Mouse (Mus musculus) stomach, embryonic 15.5 days (tissue): ENCODE measurements at regions not wholly inside any gene's neighbourhood (a gene's known extent, or its start where the extent isn't known, plus 50 kb on each side); places are given as distances from the start of the nearest gene placed in this dataset.

Source experiments
- ATAC-seq: fragments of 200-750 bp; cut with Nextera tagmentation; 2 replicates; pipeline ENCODE4 v1.8.0; 2017; ENCODE audit warnings: low read depth, moderate number of reproducible peaks, moderate TSS enrichment; ENCODE audit not compliant: insufficient read depth, low FRiP score
- H3K27ac ChIP-seq: fragments of 300-500 bp; sonication (generic); 2 replicates; pipeline ENCODE4 v1.5.1; 2015; ENCODE audit warnings: mild to moderate bottlenecking, inconsistent platforms
- H3K27me3 ChIP-seq: fragments of 300-500 bp; sonication (generic); replicated peaks from 2 replicates; pipeline ENCODE4 v1.6.1; 2015; ENCODE audit warnings: inconsistent platforms
- H3K36me3 ChIP-seq: fragments of 300-500 bp; sonication (generic); 2 replicates; pipeline ENCODE4 v1.6.1; 2015; ENCODE audit warnings: inconsistent platforms
- H3K4me1 ChIP-seq: fragments of 300-500 bp; sonication (generic); 2 replicates; pipeline ENCODE4 v1.6.1; 2015; ENCODE audit warnings: inconsistent platforms
- H3K4me2 ChIP-seq: fragments of 300-500 bp; sonication (generic); 2 replicates; pipeline ENCODE4 v1.6.1; 2015; ENCODE audit warnings: mild to moderate bottlenecking, inconsistent platforms
- H3K4me3 ChIP-seq: fragments of 300-500 bp; sonication (generic); replicated peaks from 2 replicates; pipeline ENCODE4 v1.5.1; 2015; ENCODE audit warnings: inconsistent platforms
- H3K9ac ChIP-seq: fragments of 300-500 bp; sonication (generic); 2 replicates; pipeline ENCODE4 v1.6.1; 2015; ENCODE audit warnings: inconsistent platforms
- H3K9me3 ChIP-seq: fragments of 300-500 bp; sonication (generic); 2 replicates; pipeline ENCODE4 v1.6.1; 2016; ENCODE audit warnings: inconsistent platforms
- WGBS: fragments of 180-500 bp; shearing (Covaris S2); methylation state at CpG from one replicate; pipeline ENCODE4 v1.1.7; 2015; 5-methylcytosine and 5-hydroxymethylcytosine counted together

GRCm38 (mm10) chr8:103809140-103809539, 292.3 kb upstream of the Cdh5 start:
- Histone ChIP-seq H3K27ac (peak overlapping the region; percentile 69; the same call in 1 of the 2 replicates), H3K27me3 (no peaks in the 10 kb centered on the region)

GRCm38 (mm10) chr8:103813954-103814591, 287.4 kb upstream of the Cdh5 start:
- no peak overlapping the region for H3K9ac ChIP-seq
- 27% methylated on average over 10 of the region's 10 CpGs for WGBS
- H3K4me1 ChIP-seq = peaks cover 8% of the 10 kb centered on the region; the same call in 1 of the 2 replicates
- H3K4me2 ChIP-seq = 0 out of 2 replicates have a peak overlapping the region, but pooled peaks have one; percentile 5
- ATAC-seq = no peak
- no peaks in the 10 kb centered on the region for H3K36me3 ChIP-seq
- no peaks in the 10 kb centered on the region for H3K27me3 ChIP-seq
- no peak overlapping the region for H3K4me3 ChIP-seq
- H3K27ac ChIP-seq = peak overlapping the region; percentile 75
- H3K9me3 ChIP-seq = no peaks in the 10 kb centered on the region

More at GRCm38 (mm10) chr8:103809140-103809539, 292.3 kb upstream of the Cdh5 start:
- Histone ChIP-seq H3K4me2 (no peak overlapping the region), H3K4me3 (no peak overlapping the region), H3K36me3 (no peaks in the 10 kb centered on the region), H3K9me3 (no peaks in the 10 kb centered on the region), H3K4me1 (peaks cover 5% of the 10 kb centered on the region; the same call in 1 of the 2 replicates), H3K9ac (no peak overlapping the region)
- 58% methylated on average over 7 of the region's 7 CpGs for WGBS
- ATAC-seq = no peak

GRCm38 (mm10) chr8:103816101-103816894, 285.1 kb upstream of the Cdh5 start:
- Histone ChIP-seq H3K27ac (peak overlapping the region; percentile 17; the same call in 1 of the 2 replicates), H3K9me3 (no peaks in the 10 kb centered on the region), H3K4me2 (no peak overlapping the region), H3K4me1 (peaks cover 6% of the 10 kb centered on the region; the same call in 1 of the 2 replicates), H3K4me3 (no peak overlapping the region), H3K9ac (no peak overlapping the region), H3K27me3 (no peaks in the 10 kb centered on the region), H3K36me3 (no peaks in the 10 kb centered on the region)
- WGBS = 46% methylated on average over 15 of the region's 15 CpGs
- peak; percentile 41; the same call in 1 of the 2 replicates for ATAC-seq

GRCm38 (mm10) chr8:103823541-103823940, 277.9 kb upstream of the Cdh5 start:
- Histone ChIP-seq H3K4me1 (no peaks in the 10 kb centered on the region), H3K4me3 (no peak overlapping the region), H3K4me2 (no peak overlapping the region), H3K9ac (no peak overlapping the region), H3K27me3 (no peaks in the 10 kb centered on the region), H3K27ac (no peak overlapping the region), H3K36me3 (no peaks in the 10 kb centered on the region), H3K9me3 (no peaks in the 10 kb centered on the region)
- 81% methylated on average over 7 of the region's 7 CpGs for WGBS
- ATAC-seq = no peak

- no peaks in the 10 kb centered on the region for H3K36me3 ChIP-seq
- H3K27ac ChIP-seq = no peak overlapping the region; the same call in 1 of the 2 replicates
- no peak overlapping the region for H3K4me3 ChIP-seq
- H3K9ac ChIP-seq = no peak overlapping the region
- no peaks in the 10 kb centered on the region for H3K27me3 ChIP-seq
- 39% methylated on average over 1 of the region's 1 CpGs for WGBS
- no peak for ATAC-seq
- H3K4me1 ChIP-seq = no peaks in the 10 kb centered on the region
- no peaks in the 10 kb centered on the region for H3K9me3 ChIP-seq
- no peak overlapping the region for H3K4me2 ChIP-seq
Measured at GRCm38 (mm10) chr8:103824747-103825146, 276.7 kb upstream of the Cdh5 start.

GRCm38 (mm10) chr8:103825289-103825688, 276.1 kb upstream of the Cdh5 start:
- peak; percentile 60; the same call in 1 of the 2 replicates for ATAC-seq
- Histone ChIP-seq H3K4me3 (no peak overlapping the region), H3K36me3 (no peaks in the 10 kb centered on the region), H3K27me3 (no peaks in the 10 kb centered on the region), H3K27ac (peak overlapping the region; percentile 53; the same call in 1 of the 2 replicates), H3K4me2 (no peak overlapping the region), H3K9ac (no peak overlapping the region), H3K4me1 (no peaks in the 10 kb centered on the region), H3K9me3 (no peaks in the 10 kb centered on the region)
- 33% methylated on average over 3 of the region's 3 CpGs for WGBS

- WGBS = 74% methylated on average over 3 of the region's 3 CpGs
- Histone ChIP-seq H3K4me2 (no peak overlapping the region), H3K9ac (no peak overlapping the region), H3K27ac (no peak overlapping the region), H3K4me1 (no peaks in the 10 kb centered on the region), H3K27me3 (no peaks in the 10 kb centered on the region), H3K4me3 (no peak overlapping the region), H3K36me3 (no peaks in the 10 kb centered on the region), H3K9me3 (no peaks in the 10 kb centered on the region)
- no peak for ATAC-seq
Measured at GRCm38 (mm10) chr8:103830416-103830815, 271.0 kb upstream of the Cdh5 start.

- 89% methylated on average over 4 of the region's 4 CpGs for WGBS
- no peaks in the 10 kb centered on the region for H3K9me3 ChIP-seq
- H3K4me2 ChIP-seq = no peak overlapping the region
- no peaks in the 10 kb centered on the region for H3K36me3 ChIP-seq
- H3K4me1 ChIP-seq = no peaks in the 10 kb centered on the region
- no peak overlapping the region for H3K4me3 ChIP-seq
- H3K27ac ChIP-seq = no peak overlapping the region
- no peak for ATAC-seq
- no peak overlapping the region for H3K9ac ChIP-seq
- no peaks in the 10 kb centered on the region for H3K27me3 ChIP-seq
Measured at GRCm38 (mm10) chr8:103839990-103840389, 261.4 kb upstream of the Cdh5 start.

- no peaks in the 10 kb centered on the region for H3K27me3 ChIP-seq
- H3K4me3 ChIP-seq = no peak overlapping the region
- no peaks in the 10 kb centered on the region for H3K36me3 ChIP-seq
- no peaks in the 10 kb centered on the region for H3K4me1 ChIP-seq
- H3K9ac ChIP-seq = no peak overlapping the region
- no peak overlapping the region for H3K27ac ChIP-seq
- no peak overlapping the region for H3K4me2 ChIP-seq
- WGBS = 57% methylated on average over 1 of the region's 1 CpGs
- H3K9me3 ChIP-seq = no peaks in the 10 kb centered on the region
- no peak for ATAC-seq
Measured at GRCm38 (mm10) chr8:103845964-103846363, 255.5 kb upstream of the Cdh5 start.

GRCm38 (mm10) chr8:103846382-103846976, 254.9 kb upstream of the Cdh5 start:
- H3K9me3 ChIP-seq = no peaks in the 10 kb centered on the region
- no peaks in the 10 kb centered on the region for H3K36me3 ChIP-seq
- H3K9ac ChIP-seq = no peak overlapping the region
- no peaks in the 10 kb centered on the region for H3K4me1 ChIP-seq
- ATAC-seq = peak; percentile 18; the same call in 1 of the 2 replicates
- WGBS = 18% methylated on average over 10 of the region's 10 CpGs
- H3K27me3 ChIP-seq = no peaks in the 10 kb centered on the region
- H3K4me3 ChIP-seq = no peak overlapping the region
- H3K27ac ChIP-seq = no peak overlapping the region
- H3K4me2 ChIP-seq = no peak overlapping the region

- no peaks in the 10 kb centered on the region for H3K36me3 ChIP-seq
- no peaks in the 10 kb centered on the region for H3K4me1 ChIP-seq
- no peaks in the 10 kb centered on the region for H3K27me3 ChIP-seq
- ATAC-seq = no peak
- H3K4me2 ChIP-seq = no peak overlapping the region
- no peak overlapping the region for H3K9ac ChIP-seq
- H3K9me3 ChIP-seq = no peaks in the 10 kb centered on the region
- 95% methylated on average over 2 of the region's 2 CpGs for WGBS
- no peak overlapping the region for H3K4me3 ChIP-seq
- H3K27ac ChIP-seq = no peak overlapping the region
Measured at GRCm38 (mm10) chr8:103849785-103850184, 251.6 kb upstream of the Cdh5 start.

GRCm38 (mm10) chr8:103851286-103851685, 250.1 kb upstream of the Cdh5 start:
- 79% methylated on average over 8 of the region's 8 CpGs for WGBS
- H3K9ac ChIP-seq = no peak overlapping the region

More at GRCm38 (mm10) chr8:103851286-103851685, 250.1 kb upstream of the Cdh5 start:
- Histone ChIP-seq H3K36me3 (no peaks in the 10 kb centered on the region), H3K4me1 (no peaks in the 10 kb centered on the region), H3K27me3 (no peaks in the 10 kb centered on the region), H3K27ac (no peak overlapping the region), H3K9me3 (no peaks in the 10 kb centered on the region), H3K4me3 (no peak overlapping the region), H3K4me2 (no peak overlapping the region)
- ATAC-seq = no peak
